Mouse (Mus musculus): ENCODE measurements around the gene Zcchc24. TPM values are rescaled to one million over a fixed set of nuclear protein-coding genes. Genes with fewer than 3 reads are reported as not detected.

Zcchc24 gene
- polyA plus RNA-seq, 2 experiments = 5.7 TPM

DNA sequence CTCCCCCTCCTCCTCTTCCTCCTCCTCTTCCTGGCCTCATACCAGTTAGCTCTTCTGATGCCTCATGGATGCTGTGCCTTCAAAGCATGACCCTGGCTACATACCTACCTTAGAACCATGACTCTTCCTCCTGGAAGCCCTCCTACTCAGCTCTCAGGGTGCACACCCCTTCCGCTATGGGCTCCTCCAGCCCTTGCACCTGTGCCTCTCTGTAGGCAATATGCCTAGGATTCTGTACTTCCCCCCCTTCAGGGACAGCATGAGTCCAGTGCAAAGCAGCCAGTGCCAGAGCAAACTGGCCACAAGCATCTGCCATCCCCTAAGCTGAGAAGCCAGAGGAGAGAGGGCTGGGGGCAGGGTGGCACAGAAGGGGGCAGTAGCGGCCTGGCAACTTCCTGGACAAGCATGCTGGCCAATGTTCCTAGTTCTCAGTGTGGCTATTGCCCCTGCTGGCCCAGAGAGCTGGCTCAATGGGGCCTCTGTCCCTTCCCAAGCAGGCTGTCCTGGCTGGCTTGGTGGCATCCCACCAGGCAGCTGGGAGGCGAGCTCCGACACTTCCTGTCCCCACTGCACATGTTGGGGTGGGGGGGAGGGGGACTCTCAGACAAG, 28.8 kb downstream of the Zcchc24 start:
- 70% methylated on average over 4 of the region's 4 CpGs for WGBS (ENCODE audit: insufficient replicate concordance)
- Histone ChIP-seq H3K9me3 (ENCODE audit: control insufficient read depth, low read length) (no peaks in the 10 kb centered on the region), H3K4me2 (ENCODE audit: low read depth) (no peak overlapping the region), H3K4me3 (ENCODE audit: insufficient read depth in 1 of 2, low read depth in 2 of 2, low read length in 2 of 2) (no peak overlapping the region), H3K27ac (no peak overlapping the region), H3K36me3 (replicated peaks; ENCODE audit: control insufficient read depth, insufficient read depth, low read depth) (no peaks in the 10 kb centered on the region), H3K9ac (replicated peaks) (no peak overlapping the region), H3K27me3 (ENCODE audit: control insufficient read depth, insufficient read depth, low read length) (no peaks in the 10 kb centered on the region), H3K4me1 (replicated peaks; ENCODE audit: control insufficient read depth in 2 of 2, insufficient read depth in 2 of 2, low read length in 1 of 2) (peaks cover 0 to 8% of the 10 kb centered on the region in 2 experiments; a peak in 2 of 4 replicates)
- DNase-seq (ENCODE audit: low read depth in 3 of 3, low spot score in 3 of 3) (no peak), ATAC-seq (ENCODE audit: insufficient read depth) (no peak)
- no peak for TF ChIP-seq CTCF (IDR thresholded peaks at IDR 0.05; ENCODE audit: low read depth)
- no peak for TF ChIP-seq EP300 (IDR thresholded peaks at IDR 0.05; ENCODE audit: low read depth)

DNA sequence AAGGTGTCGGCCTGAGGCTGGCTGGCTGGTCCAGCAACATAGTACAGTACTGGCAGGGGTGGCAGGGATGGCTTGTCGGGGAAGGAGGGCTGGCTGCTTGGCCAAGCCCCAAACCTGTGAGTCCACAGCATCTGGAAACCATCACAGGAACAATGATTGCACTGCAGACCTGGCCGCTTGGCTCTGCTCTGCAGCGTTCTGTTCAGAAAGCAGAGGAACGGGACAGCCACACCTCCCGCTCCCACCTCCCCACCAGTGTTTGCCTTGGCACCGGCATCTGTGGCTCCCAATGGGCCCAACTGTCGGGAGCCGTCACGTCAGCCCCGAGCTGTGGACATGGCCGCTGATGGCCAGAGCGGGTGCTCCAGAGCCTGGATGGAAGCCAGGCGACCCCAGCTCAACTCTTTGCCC, 30.2 kb downstream of the Zcchc24 start:
- DNase-seq (ENCODE audit: low read depth in 3 of 3, low spot score in 3 of 3) = no peak
- no peak overlapping the region for H3K27ac ChIP-seq
- H3K9me3 ChIP-seq (ENCODE audit: control insufficient read depth, low read length) = no peaks in the 10 kb centered on the region
- no peak overlapping the region for H3K9ac ChIP-seq (replicated peaks)
- WGBS (ENCODE audit: insufficient replicate concordance) = 62% methylated on average over 14 of the region's 14 CpGs
- no peak for ATAC-seq (ENCODE audit: insufficient read depth)
- peaks cover 0 to 10% of the 10 kb centered on the region in 2 experiments; a peak in 2 of 4 replicates for H3K4me1 ChIP-seq (replicated peaks; ENCODE audit: control insufficient read depth in 2 of 2, insufficient read depth in 2 of 2, low read length in 1 of 2)
- no peak overlapping the region for H3K4me3 ChIP-seq (ENCODE audit: insufficient read depth in 1 of 2, low read depth in 2 of 2, low read length in 2 of 2)
- no peak overlapping the region for H3K4me2 ChIP-seq (ENCODE audit: low read depth)
- H3K27me3 ChIP-seq (ENCODE audit: control insufficient read depth, insufficient read depth, low read length) = no peaks in the 10 kb centered on the region
- H3K36me3 ChIP-seq (replicated peaks; ENCODE audit: control insufficient read depth, insufficient read depth, low read depth) = no peaks in the 10 kb centered on the region
- no peak for TF ChIP-seq CTCF (IDR thresholded peaks at IDR 0.05; ENCODE audit: low read depth)
- no peak for TF ChIP-seq EP300 (IDR thresholded peaks at IDR 0.05; ENCODE audit: low read depth)

DNA sequence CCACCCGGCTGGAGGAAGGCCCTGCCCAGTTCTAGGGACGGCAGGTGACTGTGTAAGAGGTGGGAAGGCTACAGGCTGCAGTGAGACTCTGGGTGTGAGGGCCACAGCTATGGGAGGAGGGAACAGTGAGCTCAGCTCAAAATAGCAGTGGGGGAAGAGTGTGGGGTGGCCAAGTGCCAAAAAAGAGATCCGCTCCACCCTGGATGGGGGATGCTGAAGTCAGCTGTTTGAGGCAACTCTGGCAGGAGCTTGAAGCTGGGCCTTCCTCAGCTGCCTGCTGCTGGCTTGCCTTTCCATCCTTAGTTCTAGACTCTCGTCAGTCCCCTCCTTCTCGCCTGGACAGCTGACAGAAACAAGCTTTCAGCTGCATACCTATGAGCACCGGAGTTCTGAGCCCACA, 32.2 kb downstream of the Zcchc24 start:
- no peak overlapping the region for H3K9ac ChIP-seq (replicated peaks)
- no peak for DNase-seq (ENCODE audit: low read depth in 3 of 3, low spot score in 3 of 3)
- no peaks in the 10 kb centered on the region for H3K27me3 ChIP-seq (ENCODE audit: control insufficient read depth, insufficient read depth, low read length)
- H3K4me3 ChIP-seq (ENCODE audit: insufficient read depth in 1 of 2, low read depth in 2 of 2, low read length in 2 of 2) = no peak overlapping the region
- H3K27ac ChIP-seq = no peak overlapping the region
- no peak for TF ChIP-seq CTCF (IDR thresholded peaks at IDR 0.05; ENCODE audit: low read depth)
- TF ChIP-seq EP300 (IDR thresholded peaks at IDR 0.05; ENCODE audit: low read depth) = no peak
- no peaks in the 10 kb centered on the region for H3K9me3 ChIP-seq (ENCODE audit: control insufficient read depth, low read length)
- H3K36me3 ChIP-seq (replicated peaks; ENCODE audit: control insufficient read depth, insufficient read depth, low read depth) = no peaks in the 10 kb centered on the region
- no peak for ATAC-seq (ENCODE audit: insufficient read depth)
- H3K4me2 ChIP-seq (ENCODE audit: low read depth) = no peak overlapping the region
- WGBS (ENCODE audit: insufficient replicate concordance) = 68% methylated on average over 6 of the region's 6 CpGs
- H3K4me1 ChIP-seq (replicated peaks; ENCODE audit: control insufficient read depth in 2 of 2, insufficient read depth in 2 of 2, low read length in 1 of 2) = peaks cover 0 to 10% of the 10 kb centered on the region in 2 experiments; a peak in 2 of 4 replicates

DNA sequence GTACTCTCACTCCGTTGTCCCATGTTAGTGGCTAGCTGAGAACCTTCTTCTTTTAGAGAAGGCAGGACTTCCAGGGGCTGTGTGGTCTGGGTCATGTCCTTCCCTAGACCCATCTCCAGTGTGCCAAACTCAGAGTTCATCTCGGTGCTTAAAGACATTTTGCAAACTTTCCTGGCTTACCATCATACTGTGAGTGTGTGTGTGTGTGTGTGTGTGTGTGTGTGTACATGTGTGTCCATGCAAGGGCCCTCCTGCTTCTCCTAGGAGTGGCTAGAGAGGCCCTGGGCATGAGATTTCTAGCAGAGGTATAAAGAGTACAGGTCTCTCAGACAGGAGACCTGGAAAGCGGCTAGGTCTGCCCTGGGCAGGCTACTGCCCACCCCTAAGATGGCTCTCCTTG, 32.7 kb downstream of the Zcchc24 start:
- no peak overlapping the region for H3K4me2 ChIP-seq (ENCODE audit: low read depth)
- ATAC-seq (ENCODE audit: insufficient read depth) = no peak
- H3K9ac ChIP-seq (replicated peaks) = no peak overlapping the region
- H3K36me3 ChIP-seq (replicated peaks; ENCODE audit: control insufficient read depth, insufficient read depth, low read depth) = no peaks in the 10 kb centered on the region
- no peaks in the 10 kb centered on the region for H3K27me3 ChIP-seq (ENCODE audit: control insufficient read depth, insufficient read depth, low read length)
- peaks cover 0 to 10% of the 10 kb centered on the region in 2 experiments; a peak in 2 of 4 replicates for H3K4me1 ChIP-seq (replicated peaks; ENCODE audit: control insufficient read depth in 2 of 2, insufficient read depth in 2 of 2, low read length in 1 of 2)
- H3K9me3 ChIP-seq (ENCODE audit: control insufficient read depth, low read length) = no peaks in the 10 kb centered on the region
- no peak for TF ChIP-seq EP300 (IDR thresholded peaks at IDR 0.05; ENCODE audit: low read depth)
- no peak for TF ChIP-seq CTCF (IDR thresholded peaks at IDR 0.05; ENCODE audit: low read depth)
- WGBS (ENCODE audit: insufficient replicate concordance) = 49% methylated on average over 3 of the region's 3 CpGs
- no peak overlapping the region for H3K27ac ChIP-seq
- H3K4me3 ChIP-seq (ENCODE audit: insufficient read depth in 1 of 2, low read depth in 2 of 2, low read length in 2 of 2) = no peak overlapping the region
- DNase-seq (ENCODE audit: low read depth in 3 of 3, low spot score in 3 of 3) = no peak

DNA sequence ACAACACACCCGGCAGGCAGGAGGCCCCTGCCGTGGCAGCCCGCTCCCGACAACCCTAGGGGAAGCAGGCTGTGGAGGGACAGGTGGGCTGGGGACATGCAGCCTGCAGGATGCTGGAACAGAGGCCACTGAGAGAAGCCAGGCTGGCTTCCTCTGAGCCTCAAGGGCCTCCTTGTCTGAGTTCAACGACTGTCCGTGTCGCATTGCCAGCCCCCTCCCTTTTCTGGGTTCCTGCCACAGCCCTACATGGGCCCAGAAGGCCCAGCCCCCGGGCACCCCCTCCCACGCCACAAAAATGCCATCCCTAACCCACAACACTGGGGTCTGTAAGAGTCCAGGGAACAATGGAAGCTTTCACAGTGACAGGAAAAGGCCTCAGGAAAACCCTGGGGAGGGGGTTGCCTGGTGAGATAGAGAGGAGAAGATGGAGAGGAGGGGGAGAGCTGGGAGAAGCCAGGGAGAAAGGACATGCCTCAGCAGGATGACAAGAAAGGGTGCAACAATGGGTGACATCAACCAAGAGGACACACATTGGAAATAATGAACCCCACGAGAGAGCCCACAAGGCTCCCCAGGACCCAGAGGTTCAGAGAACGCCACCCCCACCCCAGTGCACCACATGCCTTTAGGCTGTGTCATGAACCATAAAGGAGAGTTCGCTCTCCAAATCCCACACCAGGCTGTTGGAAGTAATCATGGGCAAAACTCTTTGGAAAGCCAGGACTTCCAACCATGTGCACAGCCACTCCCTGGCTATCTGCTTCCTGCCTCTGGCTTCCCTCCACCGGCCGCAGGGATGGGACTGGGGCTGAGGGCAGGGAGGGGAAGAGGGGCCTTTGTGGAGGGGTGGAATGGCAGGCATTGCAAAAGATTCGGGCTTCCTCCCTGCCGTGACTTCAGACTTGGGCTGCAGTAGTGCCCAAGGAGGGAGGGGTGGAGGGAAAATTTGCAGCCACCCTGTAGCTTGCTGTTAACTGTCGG, 33.8 kb downstream of the Zcchc24 start:
- Histone ChIP-seq H3K27ac (no peak overlapping the region), H3K9me3 (ENCODE audit: control insufficient read depth, low read length) (no peaks in the 10 kb centered on the region), H3K9ac (replicated peaks) (no peak overlapping the region), H3K27me3 (ENCODE audit: control insufficient read depth, insufficient read depth, low read length) (no peaks in the 10 kb centered on the region), H3K4me2 (ENCODE audit: low read depth) (no peak overlapping the region), H3K36me3 (replicated peaks; ENCODE audit: control insufficient read depth, insufficient read depth, low read depth) (no peaks in the 10 kb centered on the region), H3K4me3 (ENCODE audit: insufficient read depth in 1 of 2, low read depth in 2 of 2, low read length in 2 of 2) (no peak overlapping the region), H3K4me1 (replicated peaks; ENCODE audit: control insufficient read depth in 2 of 2, insufficient read depth in 2 of 2, low read length in 1 of 2) (peaks cover 0 to 10% of the 10 kb centered on the region in 2 experiments; a peak in 2 of 4 replicates)
- 36% methylated on average over 17 of the region's 17 CpGs for WGBS (ENCODE audit: insufficient replicate concordance)
- TF ChIP-seq EP300 (IDR thresholded peaks at IDR 0.05; ENCODE audit: low read depth) (no peak), CTCF (IDR thresholded peaks at IDR 0.05; ENCODE audit: low read depth) (no peak)
- no peak for DNase-seq (ENCODE audit: low read depth in 3 of 3, low spot score in 3 of 3)
- ATAC-seq (ENCODE audit: insufficient read depth) = no peak
